Mouse (Mus musculus) limb, embryonic 13.5 days (tissue): ENCODE results near the gene Gm20388. TPM values are rescaled to one million over a fixed set of nuclear protein-coding genes. Genes with fewer than 3 reads are reported as not detected.

Experiments
- ATAC-seq: fragments of 200-750 bp; cut with Nextera tagmentation; 2 replicates; pipeline ENCODE4 v1.8.0; 2017; ENCODE audit warnings: low read depth, moderate number of reproducible peaks, moderate TSS enrichment; ENCODE audit not compliant: low FRiP score
- H3K27ac ChIP-seq: fragments of 300-500 bp; sonication (generic); 2 replicates; pipeline ENCODE4 v1.5.1; 2015; ENCODE audit warnings: inconsistent platforms, mild to moderate bottlenecking, moderate library complexity
- H3K27me3 ChIP-seq: fragments of 300-500 bp; sonication (generic); 2 replicates; pipeline ENCODE4 v1.6.1; 2015; ENCODE audit warnings: mild to moderate bottlenecking, inconsistent platforms
- H3K36me3 ChIP-seq: fragments of 300-500 bp; sonication (generic); 2 replicates; pipeline ENCODE4 v1.6.1; 2015; ENCODE audit warnings: inconsistent platforms, mild to moderate bottlenecking, moderate library complexity
- H3K4me1 ChIP-seq: fragments of 300-500 bp; sonication (generic); 2 replicates; pipeline ENCODE4 v1.6.1; 2015; ENCODE audit warnings: inconsistent platforms
- H3K4me2 ChIP-seq: fragments of 300-500 bp; sonication (generic); replicated peaks from 2 replicates; pipeline ENCODE4 v1.6.1; 2015; ENCODE audit warnings: inconsistent platforms, mild to moderate bottlenecking, moderate library complexity
- H3K4me3 ChIP-seq: fragments of 300-500 bp; sonication (generic); 2 replicates; pipeline ENCODE4 v1.5.1; 2015; ENCODE audit warnings: moderate library complexity, mild to moderate bottlenecking, inconsistent platforms
- H3K9ac ChIP-seq: fragments of 300-500 bp; sonication (generic); 2 replicates; pipeline ENCODE4 v1.6.1; 2015; ENCODE audit warnings: mild to moderate bottlenecking, inconsistent platforms
- H3K9me3 ChIP-seq: fragments of 300-500 bp; sonication (generic); 2 replicates; pipeline ENCODE4 v1.6.1; 2016; ENCODE audit warnings: inconsistent platforms
- WGBS: fragments of 180-500 bp; shearing (Covaris S2); methylation state at CpG from one replicate; pipeline ENCODE4 v1.1.7; 2015; 5-methylcytosine and 5-hydroxymethylcytosine counted together
- polyA plus RNA-seq: library from polyadenylated mRNA; unstranded; fragments of >200 nt; fragmentation: Nextera tagmentation; extraction: Ambion mirVana; gene quantifications from 2 replicates; pipeline ENCODE4 v1.2.1, GENCODE M21; 2015

The Gm20388 gene
- polyA plus RNA-seq, 1 experiment from 2014 or later, result 7.1 TPM

DNA sequence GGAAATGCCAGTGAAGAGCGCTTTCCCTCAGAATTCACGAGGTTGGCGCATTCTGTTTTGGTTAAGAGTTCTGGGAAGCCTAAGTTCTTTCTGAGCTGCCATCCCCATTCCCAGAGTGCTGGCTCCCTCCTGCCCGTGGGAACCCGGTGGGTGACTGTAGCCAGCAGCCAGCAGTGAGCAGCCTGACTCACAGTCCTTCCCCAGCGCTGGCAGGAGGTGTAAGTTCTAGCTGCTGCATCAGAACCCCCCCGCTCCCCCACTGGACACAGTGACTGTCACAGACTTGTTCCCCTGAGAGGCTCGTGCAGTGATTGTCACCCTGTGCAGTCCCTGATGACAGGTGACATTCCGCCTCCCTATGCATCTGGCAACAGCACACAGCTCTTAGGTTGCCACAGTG lies 59.5 kb downstream of the Gm20388 start:
- no peaks in the 10 kb centered on the region for H3K36me3 ChIP-seq
- no peaks in the 10 kb centered on the region for H3K27me3 ChIP-seq
- peaks cover 16% of the 10 kb centered on the region for H3K4me1 ChIP-seq
- H3K27ac ChIP-seq, result no peak overlapping the region
- no peak overlapping the region for H3K4me3 ChIP-seq
- peaks cover 10% of the 10 kb centered on the region for H3K9me3 ChIP-seq
- no peak overlapping the region for H3K4me2 ChIP-seq
- no peak for ATAC-seq
- WGBS, result 78% methylated on average over 9 of the region's 9 CpGs
- H3K9ac ChIP-seq, result no peak overlapping the region

DNA sequence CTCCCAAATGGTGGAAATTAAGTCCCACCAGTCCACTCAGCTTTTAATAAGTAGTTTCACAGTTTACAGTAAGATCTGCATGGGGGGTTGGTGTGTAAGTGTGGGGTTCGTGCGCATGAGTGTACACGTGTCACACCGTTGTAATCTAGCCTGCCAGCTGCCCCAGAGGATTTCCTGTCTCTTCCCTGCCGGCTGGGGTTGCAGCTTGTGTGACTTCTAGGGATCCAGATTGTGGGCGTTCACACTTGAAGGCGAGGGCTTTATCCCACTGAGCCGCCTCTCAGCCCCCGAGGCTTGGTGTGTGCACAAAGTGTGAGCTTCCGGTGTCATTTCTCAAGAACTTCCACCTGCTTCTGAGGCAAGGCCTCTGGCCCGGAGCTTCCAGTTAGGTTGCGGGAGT lies 61.9 kb downstream of the Gm20388 start:
- H3K27me3 ChIP-seq, result no peaks in the 10 kb centered on the region
- H3K27ac ChIP-seq, result no peak overlapping the region
- peaks cover 16% of the 10 kb centered on the region for H3K4me1 ChIP-seq
- H3K36me3 ChIP-seq, result no peaks in the 10 kb centered on the region
- H3K9ac ChIP-seq, result no peak overlapping the region
- ATAC-seq, result no peak
- H3K4me3 ChIP-seq, result no peak overlapping the region
- no peak overlapping the region for H3K4me2 ChIP-seq
- 44% methylated on average over 12 of the region's 12 CpGs for WGBS
- H3K9me3 ChIP-seq, result peaks cover 3% of the 10 kb centered on the region; the same call in 1 of the 2 replicates

DNA sequence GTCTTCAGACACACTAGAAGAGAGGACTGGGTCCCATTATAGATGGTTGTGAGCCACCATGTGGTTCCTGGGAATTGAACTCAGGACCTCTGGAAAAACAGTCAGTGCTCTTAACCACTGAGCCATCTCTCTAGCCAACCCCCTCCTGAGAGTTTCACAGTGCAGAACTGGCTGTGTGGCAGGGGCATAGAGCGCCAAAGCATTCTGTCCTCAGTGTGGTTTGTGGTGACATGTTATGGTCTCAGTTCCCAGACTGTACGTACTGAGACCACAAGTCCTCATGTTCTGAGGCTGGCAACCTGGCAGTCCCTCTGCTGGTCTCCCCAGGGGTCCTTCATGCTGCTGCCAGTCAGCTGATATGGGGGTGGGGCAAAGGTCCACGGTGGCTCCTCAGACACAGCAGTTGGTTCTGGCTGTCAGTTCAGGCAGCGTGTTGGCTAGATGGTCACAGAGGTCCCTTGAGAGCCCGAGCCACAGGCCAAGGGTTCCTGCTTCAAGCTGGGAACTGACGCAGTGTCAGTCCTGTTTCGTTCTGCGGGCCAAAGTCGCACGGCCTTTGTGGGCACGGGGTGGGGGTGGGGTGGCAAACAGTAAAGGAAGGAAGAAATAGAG lies 68.2 kb downstream of the Gm20388 start:
- H3K27me3 ChIP-seq, result no peaks in the 10 kb centered on the region
- H3K9ac ChIP-seq, result no peak overlapping the region
- no peak overlapping the region for H3K4me3 ChIP-seq
- H3K27ac ChIP-seq, result no peak overlapping the region
- ATAC-seq, result no peak
- no peaks in the 10 kb centered on the region for H3K36me3 ChIP-seq
- peaks cover 10% of the 10 kb centered on the region; the same call in 1 of the 2 replicates for H3K4me1 ChIP-seq
- no peaks in the 10 kb centered on the region for H3K9me3 ChIP-seq
- H3K4me2 ChIP-seq, result no peak overlapping the region
- 65% methylated on average over 11 of the region's 11 CpGs for WGBS

DNA sequence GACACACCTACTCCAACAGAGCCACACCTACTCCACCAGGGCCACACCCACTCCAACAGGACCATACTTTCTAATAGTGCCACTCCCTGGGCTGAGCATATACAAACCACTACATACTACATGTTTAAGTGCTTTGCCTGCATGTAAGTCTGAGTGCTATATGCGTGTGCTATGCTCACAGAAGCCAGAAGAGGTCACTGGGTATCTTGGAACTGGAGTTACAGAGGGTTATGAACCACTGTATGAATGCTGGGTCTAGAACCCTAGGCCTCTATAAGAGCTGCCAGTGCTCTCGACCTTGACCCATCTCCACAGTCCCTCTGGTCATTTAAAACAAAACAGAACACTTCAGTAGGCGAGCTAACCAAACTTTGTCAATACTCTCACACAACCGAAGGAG lies 70.6 kb downstream of the Gm20388 start:
- H3K4me1 ChIP-seq, result 0 out of 2 replicates have a peak, but pooled peaks cover 3% of the 10 kb centered on the region
- H3K9ac ChIP-seq, result no peak overlapping the region
- 81% methylated on average over 4 of the region's 4 CpGs for WGBS
- ATAC-seq, result no peak
- no peak overlapping the region for H3K4me3 ChIP-seq
- no peaks in the 10 kb centered on the region for H3K9me3 ChIP-seq
- H3K36me3 ChIP-seq, result no peaks in the 10 kb centered on the region
- H3K27me3 ChIP-seq, result no peaks in the 10 kb centered on the region
- no peak overlapping the region for H3K4me2 ChIP-seq
- H3K27ac ChIP-seq, result no peak overlapping the region

DNA sequence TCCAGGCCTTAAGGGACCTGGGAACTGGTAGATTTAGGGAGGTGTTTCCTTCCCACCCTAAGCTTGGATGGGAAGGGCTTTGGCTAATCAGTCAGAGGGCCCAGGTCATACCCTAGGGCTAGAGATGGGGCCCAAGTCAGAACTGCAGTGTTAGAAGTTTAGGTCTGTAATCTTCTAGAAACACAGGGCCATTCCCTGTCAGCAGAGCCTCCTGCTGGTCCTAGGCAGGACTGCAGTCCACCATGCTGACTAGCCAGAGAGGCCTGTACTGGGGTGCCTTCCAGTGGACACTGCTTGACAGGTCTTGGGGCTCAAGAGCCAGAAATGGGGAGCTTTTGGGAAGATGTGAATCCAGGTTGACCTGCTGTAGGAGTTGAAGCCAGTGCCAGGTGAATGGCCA lies 73.4 kb downstream of the Gm20388 start:
- Histone ChIP-seq H3K9ac (no peak overlapping the region), H3K27ac (no peak overlapping the region), H3K36me3 (no peaks in the 10 kb centered on the region), H3K4me1 (0 out of 2 replicates have a peak, but pooled peaks cover under 1% of the 10 kb centered on the region), H3K4me3 (no peak overlapping the region), H3K9me3 (no peaks in the 10 kb centered on the region), H3K4me2 (no peak overlapping the region), H3K27me3 (no peaks in the 10 kb centered on the region)
- no peak for ATAC-seq

DNA sequence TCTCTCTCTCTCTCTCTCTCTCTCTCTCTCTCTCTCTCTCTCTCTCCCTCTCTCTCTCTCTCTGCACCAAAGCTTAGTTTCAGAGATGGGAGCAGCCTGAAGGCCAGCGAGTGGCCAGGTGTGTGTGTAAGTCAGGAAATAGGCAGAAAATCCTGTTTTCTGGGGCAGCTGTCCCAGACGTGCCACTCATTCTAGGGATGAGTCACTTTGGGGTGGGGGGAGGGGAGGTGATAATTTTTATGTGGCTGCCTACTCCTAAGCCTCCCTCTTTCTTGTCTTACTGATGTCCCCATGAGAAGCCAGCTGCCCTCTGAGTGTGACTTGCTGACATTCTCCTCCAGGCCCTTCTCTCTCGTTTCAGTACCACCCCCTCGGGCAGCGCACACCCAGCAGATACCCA lies 75.5 kb downstream of the Gm20388 start:
- Histone ChIP-seq H3K4me3 (no peak overlapping the region), H3K9ac (no peak overlapping the region), H3K27me3 (peaks cover 5% of the 10 kb centered on the region), H3K4me1 (no peaks in the 10 kb centered on the region), H3K4me2 (no peak overlapping the region), H3K36me3 (no peaks in the 10 kb centered on the region), H3K9me3 (no peaks in the 10 kb centered on the region), H3K27ac (no peak overlapping the region)
- ATAC-seq, result no peak
- WGBS, result 60% methylated on average over 5 of the region's 5 CpGs

DNA sequence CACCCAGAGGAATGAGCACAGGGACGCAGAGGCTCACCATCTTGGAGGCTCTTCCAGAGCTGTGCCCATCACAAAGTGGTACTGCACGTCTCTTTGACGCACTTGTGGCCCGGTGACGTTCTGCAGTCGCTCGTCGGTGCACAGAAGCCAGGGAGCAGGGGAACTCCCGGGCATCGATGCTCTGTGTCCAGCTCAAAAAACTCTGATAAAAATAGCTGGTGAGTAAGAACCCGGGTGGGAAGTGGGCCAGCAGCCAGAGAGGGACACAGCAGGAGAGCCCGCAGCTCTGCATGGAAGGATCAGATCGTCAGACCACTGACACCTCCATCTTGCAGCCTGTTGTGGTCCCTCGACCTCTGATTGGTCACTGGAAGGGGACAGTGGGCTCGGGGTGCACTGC lies 77.4 kb downstream of the Gm20388 start:
- ATAC-seq, result no peak
- Histone ChIP-seq H3K9me3 (no peaks in the 10 kb centered on the region), H3K27me3 (peaks cover 20% of the 10 kb centered on the region), H3K36me3 (no peaks in the 10 kb centered on the region), H3K27ac (no peak overlapping the region), H3K4me3 (no peak overlapping the region), H3K4me2 (no peak overlapping the region), H3K9ac (no peak overlapping the region; the same call in 1 of the 2 replicates), H3K4me1 (peaks cover 12% of the 10 kb centered on the region)
- WGBS, result 72% methylated on average over 15 of the region's 15 CpGs

DNA sequence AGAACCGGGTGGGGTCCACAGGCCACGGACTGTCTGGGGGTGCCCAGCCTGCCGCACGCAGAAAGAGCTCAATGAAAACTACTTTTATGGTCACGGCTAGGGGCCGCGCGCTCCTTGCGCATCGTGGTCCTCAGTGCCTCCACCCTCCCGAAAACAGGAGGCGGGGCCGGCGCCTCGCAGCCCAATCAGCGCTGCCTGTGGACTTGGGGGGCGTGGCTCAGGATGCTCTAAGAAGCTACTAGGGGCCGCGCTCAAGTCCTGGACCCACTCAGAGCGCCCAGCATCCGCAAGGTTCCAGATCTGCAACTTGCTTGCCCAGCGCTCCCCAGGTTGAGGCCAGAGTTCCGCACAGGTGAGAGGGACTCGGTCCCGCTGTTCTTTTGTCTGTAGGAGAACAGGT lies 81.6 kb downstream of the Gm20388 start, which contains the start of gene Crispld2:
Gene Crispld2, plus strand, starts transcription at position 190 of the 400 bp plus-strand sequence.
- Histone ChIP-seq H3K9me3 (no peaks in the 10 kb centered on the region), H3K4me1 (peaks cover 34% of the 10 kb centered on the region), H3K9ac (peak within 1 kb of the TSS; percentile 43), H3K4me3 (peak within 1 kb of the TSS; percentile 46), H3K27me3 (peaks cover 29% of the 10 kb centered on the region), H3K36me3 (no peaks in the 10 kb centered on the region), H3K4me2 (peak within 1 kb of the TSS; percentile 74), H3K27ac (no peak within 1 kb of the TSS)
- ATAC-seq, result peak; percentile 88
- WGBS, result under 1% methylated on average over 25 of the region's 25 CpGs

DNA sequence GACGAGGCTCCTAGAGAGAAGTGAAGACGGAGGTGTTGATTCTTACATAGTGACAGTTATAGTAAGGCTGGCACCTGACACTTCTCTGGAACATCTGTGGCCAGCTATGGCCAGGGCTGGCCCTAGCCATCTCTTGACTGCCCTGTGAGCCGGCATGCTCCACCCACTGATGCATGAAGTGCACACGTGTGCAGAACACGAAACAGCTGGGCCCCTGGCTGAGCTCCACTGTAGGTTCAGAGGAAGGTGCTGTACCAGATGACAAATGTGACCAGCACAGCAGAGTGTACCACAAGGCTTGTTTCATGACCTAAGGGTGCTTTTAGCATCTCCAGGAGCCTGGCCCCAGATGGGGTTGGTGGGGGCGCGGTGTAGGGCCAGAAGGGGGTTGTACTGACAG lies 83.5 kb downstream of the Gm20388 start:
- H3K36me3 ChIP-seq, result no peaks in the 10 kb centered on the region
- H3K4me3 ChIP-seq, result no peak overlapping the region
- 0 out of 2 replicates have a peak overlapping the region, but pooled peaks have one; percentile 8 for H3K9ac ChIP-seq
- peaks cover 38% of the 10 kb centered on the region for H3K4me1 ChIP-seq
- no peak overlapping the region for H3K27ac ChIP-seq
- peaks cover 29% of the 10 kb centered on the region for H3K27me3 ChIP-seq
- H3K4me2 ChIP-seq, result peak overlapping the region; percentile 74
- no peaks in the 10 kb centered on the region for H3K9me3 ChIP-seq
- WGBS, result 42% methylated on average over 7 of the region's 7 CpGs
- ATAC-seq, result peak; percentile 41; the same call in 1 of the 2 replicates

DNA sequence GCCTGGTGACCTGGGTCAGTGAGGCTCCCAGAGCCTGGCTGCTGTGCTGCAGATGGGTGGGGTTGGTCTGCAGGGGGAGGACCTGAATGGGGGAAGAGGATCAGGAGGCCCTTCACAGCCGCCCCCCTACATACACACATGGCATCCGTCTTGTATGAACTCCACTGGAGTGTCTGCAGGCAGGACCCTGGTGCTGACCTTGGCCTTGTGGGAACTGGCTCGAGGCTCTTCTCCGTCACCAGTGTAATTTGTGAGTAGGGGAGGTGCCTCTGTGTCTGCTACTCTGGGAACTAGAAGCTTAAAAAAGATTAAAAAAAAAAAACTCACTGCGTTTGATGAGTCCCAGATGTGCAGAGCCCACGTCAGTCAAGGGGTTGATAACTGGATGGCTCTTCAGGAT lies 83.9 kb downstream of the Gm20388 start:
- no peak for ATAC-seq
- no peaks in the 10 kb centered on the region for H3K9me3 ChIP-seq
- no peak overlapping the region for H3K4me3 ChIP-seq
- H3K27me3 ChIP-seq, result peaks cover 29% of the 10 kb centered on the region
- H3K4me2 ChIP-seq, result peak overlapping the region; percentile 74
- no peaks in the 10 kb centered on the region for H3K36me3 ChIP-seq
- WGBS, result 21% methylated on average over 6 of the region's 6 CpGs
- peaks cover 38% of the 10 kb centered on the region for H3K4me1 ChIP-seq
- H3K9ac ChIP-seq, result no peak overlapping the region
- H3K27ac ChIP-seq, result no peak overlapping the region

DNA sequence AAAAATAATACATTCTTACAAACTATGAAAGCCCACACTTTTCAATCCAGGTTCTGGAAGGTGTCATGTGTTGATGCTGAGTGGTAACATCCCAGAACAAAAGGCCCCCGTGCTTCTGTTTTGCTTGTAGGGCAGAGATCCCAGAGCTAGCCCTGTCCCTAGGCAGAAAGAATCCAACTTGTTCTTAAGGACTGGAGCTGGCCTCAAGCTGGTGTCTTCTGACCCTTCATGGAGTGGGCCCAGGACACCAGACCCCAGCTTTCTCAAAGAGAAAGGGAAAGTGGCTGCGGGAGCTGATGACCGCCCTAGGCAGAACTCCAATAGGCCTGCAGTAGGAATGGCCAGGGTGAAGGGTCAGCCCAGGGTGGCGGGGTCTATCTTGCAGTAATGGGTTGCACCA lies 86.6 kb downstream of the Gm20388 start:
- no peaks in the 10 kb centered on the region for H3K9me3 ChIP-seq
- peaks cover 46% of the 10 kb centered on the region for H3K4me1 ChIP-seq
- ATAC-seq, result no peak
- no peak overlapping the region for H3K9ac ChIP-seq
- 82% methylated on average over 4 of the region's 4 CpGs for WGBS
- peaks cover 18% of the 10 kb centered on the region for H3K27me3 ChIP-seq
- no peak overlapping the region for H3K4me2 ChIP-seq
- H3K27ac ChIP-seq, result no peak overlapping the region
- no peaks in the 10 kb centered on the region for H3K36me3 ChIP-seq
- H3K4me3 ChIP-seq, result no peak overlapping the region

DNA sequence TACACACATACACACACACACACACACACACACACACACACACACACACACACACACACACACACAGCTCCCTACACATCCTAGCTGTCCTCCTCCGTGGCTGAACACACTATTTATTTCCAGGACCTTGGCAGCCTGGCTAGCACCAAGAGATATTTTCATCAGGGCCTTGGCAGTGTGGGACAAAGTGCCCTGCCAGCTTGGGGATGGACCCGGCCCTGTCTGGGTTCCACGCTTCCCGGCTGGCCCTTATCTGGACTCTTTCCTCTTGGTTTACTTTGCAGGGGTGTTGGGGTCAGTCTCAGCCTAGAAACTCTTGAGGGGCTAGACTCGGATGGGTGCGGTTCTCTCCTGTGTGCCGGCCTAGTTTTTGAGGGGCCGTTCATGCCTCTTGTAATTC lies 89.8 kb downstream of the Gm20388 start:
- peaks cover 41% of the 10 kb centered on the region for H3K4me1 ChIP-seq
- no peaks in the 10 kb centered on the region for H3K36me3 ChIP-seq
- H3K4me3 ChIP-seq, result no peak overlapping the region
- H3K4me2 ChIP-seq, result no peak overlapping the region
- H3K9ac ChIP-seq, result 0 out of 2 replicates have a peak overlapping the region, but pooled peaks have one; percentile 25
- H3K27me3 ChIP-seq, result no peaks in the 10 kb centered on the region
- ATAC-seq, result no peak
- H3K9me3 ChIP-seq, result no peaks in the 10 kb centered on the region
- peak overlapping the region; percentile 58; the same call in 1 of the 2 replicates for H3K27ac ChIP-seq
- WGBS, result 56% methylated on average over 8 of the region's 8 CpGs

DNA sequence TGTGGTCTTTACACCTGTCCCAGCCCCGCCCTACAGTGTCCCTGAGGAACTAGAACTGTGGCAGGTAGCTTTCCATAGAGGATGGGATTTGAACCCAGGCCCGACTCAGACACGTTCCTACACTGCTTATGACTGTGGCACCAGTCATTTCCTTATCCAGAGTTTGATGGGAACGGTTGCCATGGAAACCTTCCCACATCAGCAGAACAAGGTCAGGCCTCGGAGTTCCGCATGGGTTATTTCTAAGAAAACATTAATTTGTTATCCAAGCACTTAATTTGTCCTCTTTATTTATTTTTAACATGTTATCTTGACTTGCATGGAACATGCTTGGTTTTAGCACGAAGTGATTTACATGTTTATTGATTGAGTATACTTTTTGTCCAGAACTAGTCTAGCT lies 91.1 kb downstream of the Gm20388 start:
- no peak overlapping the region for H3K9ac ChIP-seq
- peaks cover 48% of the 10 kb centered on the region for H3K4me1 ChIP-seq

More for the DNA sequence above, 91.1 kb downstream of the Gm20388 start:
- Histone ChIP-seq H3K4me3 (no peak overlapping the region), H3K9me3 (no peaks in the 10 kb centered on the region), H3K27me3 (no peaks in the 10 kb centered on the region), H3K27ac (no peak overlapping the region), H3K4me2 (no peak overlapping the region), H3K36me3 (no peaks in the 10 kb centered on the region)
- ATAC-seq, result no peak
- WGBS, result 73% methylated on average over 7 of the region's 7 CpGs
